In genomic region chr6:134822844-134823243, GRCm38 (mm10) we compare ENCODE assay signal across 10 mouse cellular contexts. TPM values are rescaled to one million over a fixed set of nuclear protein-coding genes. Genes with fewer than 3 reads are reported as not detected.
DNase-seq lines count a peak whose midpoint lies in the region; ATAC-seq and TF ChIP-seq lines count a peak whose summit lies in the region.
"Had no signal": no experiment of that assay in that cellular context is flagged by ENCODE, and none has a peak within 500 bp of the region (broad histone marks: within the 10 kb centered on the region; RNA-seq: fewer than 3 reads in every experiment).

No protein-coding gene starts in this region.

- no peak overlapping the region for H3K4me2 ChIP-seq in kidney, postnatal 0 days (ENCODE audit: low read length)
- no peak overlapping the region for H3K4me2 ChIP-seq in CH12.LX (ENCODE audit: insufficient read depth, low read depth, poor library complexity, severe bottlenecking)
- no peak overlapping the region for H3K4me2 ChIP-seq in hindbrain, embryonic 11.5 days (replicated peaks; ENCODE audit: low read depth, low read length)
- H3K4me2 ChIP-seq: neural tube, embryonic 15.5 days had no signal

- TF ChIP-seq POLR2A in CH12.LX (IDR thresholded peaks at IDR 0.05; ENCODE audit: low read depth, low read length): no peak

- DNase-seq in kidney, postnatal 0 days (ENCODE audit: low spot score): no peak
- DNase-seq in kidney, postnatal 14 days: no peak
- DNase-seq in A20 (ENCODE audit: low read depth, low spot score) (peak; percentile 43), CH12.LX (ENCODE audit: extremely low read depth) (no peak)
- DNase-seq in hindbrain, embryonic 11.5 days (ENCODE audit: low spot score): no peak
- no peak for DNase-seq in adrenal gland, adult (ENCODE audit: inconsistent age in 2 of 2, low spot score in 1 of 2)
- no peak for DNase-seq in Muller cell, postnatal 12 days (ENCODE audit: inconsistent ontology term)

- in situ Hi-C loops in CH12.LX (cut with MboI; ENCODE audit: low pct_ligation_motif_present, low pct_unique_long_range_greater_than_20kb, low sequenced_read_pairs): no loop called here

- no peaks in the 10 kb centered on the region for H3K4me1 ChIP-seq in kidney, postnatal 0 days (replicated peaks; ENCODE audit: insufficient read depth, low read length)
- H3K4me1 ChIP-seq in CH12.LX (ENCODE audit: control insufficient read depth in 1 of 2, insufficient read depth in 2 of 2): peaks cover 10 to 19% of the 10 kb centered on the region in 2 experiments
- H3K4me1 ChIP-seq in hindbrain, embryonic 11.5 days (replicated peaks; ENCODE audit: control insufficient read depth, insufficient read depth, low read length): no peaks in the 10 kb centered on the region
- H3K4me1 ChIP-seq: neural tube, embryonic 15.5 days had no signal

- no peaks in the 10 kb centered on the region for H3K36me3 ChIP-seq in kidney, postnatal 0 days (ENCODE audit: insufficient read depth, low read length)
- no peaks in the 10 kb centered on the region for H3K36me3 ChIP-seq in CH12.LX (replicated peaks in 1 of 2; ENCODE audit: control insufficient read depth in 1 of 2, insufficient read depth in 1 of 2, low read length in 1 of 2)
- H3K36me3 ChIP-seq in hindbrain, embryonic 11.5 days (ENCODE audit: control insufficient read depth, insufficient read depth, low read length): no peaks in the 10 kb centered on the region
- H3K36me3 ChIP-seq: neural tube, embryonic 15.5 days had no signal

- no peak for ATAC-seq in kidney, postnatal 0 days (replicated peaks; ENCODE audit: low FRiP score, low read depth)
- ATAC-seq in erythroblast, adult 5-6 weeks (replicated peaks; ENCODE audit: low FRiP score, poor library complexity, severe bottlenecking): peak; percentile 60
- ATAC-seq in hindbrain, embryonic 11.5 days (ENCODE audit: low FRiP score): no peak
- ATAC-seq: forebrain, embryonic 16.5 days had no signal

- H3K9ac ChIP-seq in kidney, postnatal 0 days (ENCODE audit: low read depth, low read length): no peak overlapping the region
- no peak overlapping the region for H3K9ac ChIP-seq in CH12.LX (ENCODE audit: insufficient read depth, low read depth)
- no peak overlapping the region for H3K9ac ChIP-seq in hindbrain, embryonic 11.5 days (ENCODE audit: low read depth, low read length)
- H3K9ac ChIP-seq: neural tube, embryonic 15.5 days had no signal

- no peak for TF ChIP-seq EP300 in CH12.LX (IDR thresholded peaks at IDR 0.05; ENCODE audit: low read length)

- 72% methylated on average over 10 of the region's 10 CpGs for WGBS in kidney, postnatal 0 days
- 72% methylated on average over 10 of the region's 10 CpGs for WGBS in hindbrain, embryonic 11.5 days

- peak; percentile 23 for TF ChIP-seq RAD21 in CH12.LX (IDR thresholded peaks at IDR 0.05; ENCODE audit: low read depth, low read length)

- dilution Hi-C loops in CH12.LX (cut with MboI; ENCODE audit: extremely low pct_ligation_motif_present, extremely low pct_unique_long_range_greater_than_20kb, low sequenced_read_pairs): no loop called here

- peak; percentile 65 for TF ChIP-seq CTCF in kidney, postnatal 0 days (IDR thresholded peaks at IDR 0.05; ENCODE audit: low read depth)
- TF ChIP-seq CTCF in CH12.LX (conservative IDR thresholded peaks at IDR 0.05 in 1 of 2, IDR thresholded peaks at IDR 0.05 in 1 of 2; ENCODE audit: low read depth in 2 of 2, low read length in 2 of 2): peak; percentile 70 to 74

- H3K79me2 ChIP-seq in CH12.LX (replicated peaks; ENCODE audit: control insufficient read depth, extremely low read depth, insufficient read depth, poor library complexity, severe bottlenecking): no peaks in the 10 kb centered on the region

- H3K27ac ChIP-seq in kidney, postnatal 0 days: no peak overlapping the region
- H3K27ac ChIP-seq in CH12.LX (ENCODE audit: insufficient read depth, low read depth): no peak overlapping the region
- H3K27ac ChIP-seq in hindbrain, embryonic 11.5 days (ENCODE audit: low read depth, low read length): no peak overlapping the region
- H3K27ac ChIP-seq: neural tube, embryonic 15.5 days had no signal

- no peaks in the 10 kb centered on the region for H3K27me3 ChIP-seq in kidney, postnatal 0 days (ENCODE audit: insufficient read depth, low read length)
- H3K27me3 ChIP-seq in CH12.LX (replicated peaks): no peaks in the 10 kb centered on the region
- no peaks in the 10 kb centered on the region for H3K27me3 ChIP-seq in hindbrain, embryonic 11.5 days (ENCODE audit: control insufficient read depth, insufficient read depth, low read length)
- H3K27me3 ChIP-seq: neural tube, embryonic 15.5 days had no signal

- no peaks in the 10 kb centered on the region for H3K9me3 ChIP-seq in kidney, postnatal 0 days (replicated peaks; ENCODE audit: low read length)
- no peaks in the 10 kb centered on the region for H3K9me3 ChIP-seq in CH12.LX (replicated peaks; ENCODE audit: low read length)
- no peaks in the 10 kb centered on the region for H3K9me3 ChIP-seq in hindbrain, embryonic 11.5 days (ENCODE audit: control insufficient read depth, low read length)
- H3K9me3 ChIP-seq: neural tube, embryonic 15.5 days had no signal

- no peak overlapping the region for H3K4me3 ChIP-seq in kidney, postnatal 0 days (replicated peaks; ENCODE audit: low read depth, low read length)
- H3K4me3 ChIP-seq in CH12.LX (replicated peaks in 1 of 3; ENCODE audit: low read depth in 2 of 3, low read length in 2 of 3, poor library complexity in 1 of 3): no peak overlapping the region
- H3K4me3 ChIP-seq in hindbrain, embryonic 11.5 days (ENCODE audit: low read depth, low read length): no peak overlapping the region
- H3K4me3 ChIP-seq: neural tube, embryonic 15.5 days had no signal

TF ChIP-seq in CH12.LX, 34 proteins besides CTCF, POLR2A, EP300 and RAD21:
- TF ChIP-seq NRF1 (IDR thresholded peaks at IDR 0.05; ENCODE audit: low read depth, low read length): no peak
- peak; percentile 62 for TF ChIP-seq SMC3 (IDR thresholded peaks at IDR 0.05; ENCODE audit: low read depth, low read length)

RNA-seq across cellular contexts. Expression of gene Crebl2, which starts 7.1 kb away (rescaled TPM):
- polyA plus RNA-seq in kidney, postnatal 0 days (2015; fragmentation: Nextera tagmentation; extraction: Ambion mirVana): 5.2 and 5.6 TPM in 2 replicates
- 0.80 and 2.2 TPM in 2 replicates for total RNA-seq in CH12.LX (2012; rRNA removed)
- 0.92 and 1.4 TPM in 2 replicates for total RNA-seq in CH12.LX (2014; rRNA removed)
- 1.00 and 1.5 TPM in 2 replicates for polyA plus RNA-seq in CH12.LX (2012; ENCODE audit: insufficient read length, low read depth)
- 23.0 and 23.2 TPM in 2 replicates for total RNA-seq in erythroblast, adult 5-6 weeks (2015; ENCODE audit: low replicate concordance)
- 26.0 and 49.9 TPM in 2 replicates for total RNA-seq in erythroblast, adult 5-6 weeks (2017; ENCODE audit: low replicate concordance)
- 1.3 and 1.4 TPM in 2 replicates for polyA plus RNA-seq in hindbrain, embryonic 11.5 days (2014; fragmentation: Nextera tagmentation; extraction: Ambion mirVana)

RNA-seq across cellular contexts. Expression of gene Dusp16, which starts 30.4 kb away (rescaled TPM):
- 10.1 and 10.3 TPM in 2 replicates for polyA plus RNA-seq in kidney, postnatal 0 days (2015; fragmentation: Nextera tagmentation; extraction: Ambion mirVana)
- total RNA-seq in CH12.LX (2012; rRNA removed) (8.8 and 10.6 TPM in 2 replicates), CH12.LX (2014; rRNA removed) (3.7 and 5.2 TPM in 2 replicates)
- polyA plus RNA-seq in CH12.LX (2012; ENCODE audit: insufficient read length, low read depth): 13.1 and 17.3 TPM in 2 replicates
- total RNA-seq in erythroblast, adult 5-6 weeks (2015; ENCODE audit: low replicate concordance): 2.3 TPM in 1 of 2 replicates, not detected in the other
- 0.94 and 3.8 TPM in 2 replicates for total RNA-seq in erythroblast, adult 5-6 weeks (2017; ENCODE audit: low replicate concordance)
- polyA plus RNA-seq in hindbrain, embryonic 11.5 days (2014; fragmentation: Nextera tagmentation; extraction: Ambion mirVana): 13.0 and 16.3 TPM in 2 replicates
